ENCODE assay signal across 7 mouse cellular contexts in the genomic region with DNA sequence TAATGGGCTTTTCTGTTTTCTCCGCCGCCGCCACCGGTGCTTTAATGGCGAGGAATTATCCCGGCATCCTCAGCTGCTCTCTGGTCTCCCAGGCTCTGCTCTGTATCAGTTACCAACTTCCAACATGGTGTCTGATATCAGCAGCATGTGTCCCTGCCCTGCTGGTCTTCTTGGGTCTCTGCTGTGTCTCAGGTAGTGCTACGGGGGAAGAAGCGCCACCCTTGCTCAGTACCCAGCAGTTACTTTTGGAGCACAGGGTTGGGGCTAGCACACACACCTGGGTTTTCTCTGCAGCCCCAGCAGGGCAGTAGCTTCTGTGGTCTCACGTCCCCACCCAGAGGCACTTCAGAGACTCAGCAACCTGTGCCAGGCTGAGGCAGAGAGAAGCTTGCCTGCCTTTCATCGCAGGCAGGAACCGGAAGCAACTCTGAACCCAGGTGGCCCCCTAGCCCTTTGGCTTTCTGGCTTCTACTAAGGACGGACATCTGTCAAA. TPM values are rescaled to one million over a fixed set of nuclear protein-coding genes. Genes with fewer than 3 reads are reported as not detected.
DNase-seq lines count a peak whose midpoint lies in the region; ATAC-seq and TF ChIP-seq lines count a peak whose summit lies in the region.

No protein-coding gene starts in this region.

- ATAC-seq in CD4-positive, CD25-positive, alpha-beta regulatory T cell, adult 4 months, result peak; percentile 80
- ATAC-seq in forebrain, embryonic 12.5 days (ENCODE audit: low FRiP score), result peak; percentile 69

- H3K36me3 ChIP-seq in ES-E14 (ENCODE audit: control insufficient read depth, insufficient read depth, low read length, poor library complexity, severe bottlenecking), result no peaks in the 10 kb centered on the region
- H3K36me3 ChIP-seq in forebrain, embryonic 12.5 days (replicated peaks), result no peaks in the 10 kb centered on the region

- peaks cover 13% of the 10 kb centered on the region for H3K27me3 ChIP-seq in forebrain, embryonic 12.5 days

- in situ Hi-C loops in ES-E14 (cut with MboI; ENCODE audit: low sequenced_read_pairs in 2 of 2, unreplicated experiment in 2 of 2), result loop anchor here in 1 of 2 experiments (10.0 kb wide), 1 partner anchor 371 kb away; no protein-coding TSS in a partner anchor

- DNase-seq in ES-E14 (ENCODE audit: low read depth, low spot score), result no peak
- DNase-seq in kidney, postnatal 25 days, result peak; percentile 31 to 67
- peak; percentile 37 for DNase-seq in mesoderm, embryonic 11.5 days (ENCODE audit: low read depth, low spot score)
- DNase-seq in testis, postnatal 10 days (ENCODE audit: low spot score), result peak; percentile 38
- DNase-seq in gastrocnemius, postnatal 14 days, result no peak

- H3K9me3 ChIP-seq in ES-E14 (ENCODE audit: control insufficient read depth, insufficient read depth, low read depth, low read length), result no peaks in the 10 kb centered on the region
- no peaks in the 10 kb centered on the region for H3K9me3 ChIP-seq in forebrain, embryonic 12.5 days

- peak overlapping the region; percentile 40 to 65 for H3K4me3 ChIP-seq in ES-E14 (ENCODE audit: insufficient read depth in 1 of 2, low read depth in 1 of 2, low read length in 2 of 2, poor library complexity in 1 of 2, severe bottlenecking in 1 of 2)
- peak overlapping the region; percentile 44 for H3K4me3 ChIP-seq in forebrain, embryonic 12.5 days (replicated peaks)

- H3K27ac ChIP-seq in ES-E14 (ENCODE audit: insufficient read depth, low read depth, low read length, poor library complexity, severe bottlenecking), result no peak overlapping the region
- H3K27ac ChIP-seq in forebrain, embryonic 12.5 days, result no peak overlapping the region

- intact Hi-C loops in gastrocnemius, postnatal 14 days (cut with DNase I; ENCODE audit: low total_unique reads), result no loop called here

- H3K4me1 ChIP-seq in ES-E14 (ENCODE audit: control insufficient read depth in 2 of 2, insufficient read depth in 2 of 2, low read length in 2 of 2, poor library complexity in 1 of 2), result peaks cover 0 to 10% of the 10 kb centered on the region in 2 experiments; a peak in 2 of 4 replicates
- H3K4me1 ChIP-seq in forebrain, embryonic 12.5 days, result peaks cover 16% of the 10 kb centered on the region

- WGBS in forebrain, embryonic 12.5 days, result 14% methylated on average over 12 of the region's 12 CpGs

- H3K4me2 ChIP-seq in forebrain, embryonic 12.5 days, result peak overlapping the region; percentile 73

- peak overlapping the region; percentile 19; the same call in 1 of the 2 replicates for H3K9ac ChIP-seq in ES-E14 (ENCODE audit: insufficient read depth, low read depth, low read length, poor library complexity, severe bottlenecking)
- H3K9ac ChIP-seq in forebrain, embryonic 12.5 days, result peak overlapping the region; percentile 30

TF ChIP-seq in ES-E14, 5 proteins besides CTCF, POLR2A, EP300 and RAD21:
- TF ChIP-seq ZC3H11A (IDR thresholded peaks at IDR 0.05; ENCODE audit: borderline replicate concordance, low read depth, low read length), result 0 out of 2 replicates have a peak, but pooled peaks have one; percentile 21
- TF ChIP-seq CHD2 (IDR thresholded peaks at IDR 0.05; ENCODE audit: low read depth, low read length), result no peak

RNA-seq across cellular contexts. Expression of gene Coq8a, which starts 26.9 kb away (rescaled TPM):
- 10 to 100 TPM; 46.1 to 67.9 TPM for polyA plus RNA-seq in CD4-positive, CD25-positive, alpha-beta regulatory T cell, adult 4 months (2017; shearing (Covaris generic))
- total RNA-seq in ES-E14 (2012; rRNA removed), result 8.3 and 20.5 TPM in 2 replicates
- polyA plus RNA-seq in forebrain, embryonic 12.5 days (2016; fragmentation: Nextera tagmentation; extraction: Ambion mirVana), result 1.4 and 2.0 TPM in 2 replicates
- total RNA-seq in gastrocnemius, postnatal 14 days (2021), result 100 to 1,000 TPM; 498 to 743 TPM

RNA-seq across cellular contexts. Expression of gene Psen2, which starts 37.0 kb away (rescaled TPM):
- 100 to 1,000 TPM; 130 to 142 TPM for polyA plus RNA-seq in CD4-positive, CD25-positive, alpha-beta regulatory T cell, adult 4 months (2017; shearing (Covaris generic))
- 13.6 and 24.6 TPM in 2 replicates for total RNA-seq in ES-E14 (2012; rRNA removed)
- polyA plus RNA-seq in forebrain, embryonic 12.5 days (2016; fragmentation: Nextera tagmentation; extraction: Ambion mirVana), result 6.4 and 7.9 TPM in 2 replicates
- 10 to 100 TPM in 1 of 2 experiments, 1 to 10 TPM in 1; 10.0 to 10.3 TPM for total RNA-seq in gastrocnemius, postnatal 14 days (2021)

Comparison
In these comparisons a context has a peak if more than half of its experiments do, and no peak if none do; other contexts are left out.
1. DNase-seq: peak in kidney, postnatal 25 days (2 of 2), mesoderm, embryonic 11.5 days (single experiment) and testis, postnatal 10 days (single experiment); none in ES-E14 (single experiment) and gastrocnemius, postnatal 14 days (single experiment).
2. RNA of gene Coq8a, which starts 26.9 kb away (total RNA-seq): 498 to 743 TPM in gastrocnemius, postnatal 14 days; 8.3 to 20.5 TPM in ES-E14; every median in the first group is over 10 times any median in the second.